Mouse (Mus musculus) liver, adult 2 months (tissue): ENCODE measurements around the gene Chaf1a. TPM values are rescaled to one million over a fixed set of nuclear protein-coding genes. Genes with fewer than 3 reads are reported as not detected.
A peak's percentile ranks its signal among the peaks of the same experiment; 100 is the strongest.

ENCODE experiments used
- DNase-seq: peaks from one replicate; pipeline ENCODE4 v3.0.0-alpha.2; 2011; ENCODE audit warnings: low read depth, low spot score; ENCODE audit errors: extremely low read depth
- H3K27ac ChIP-seq: fragments of 200-500 bp; replicated peaks from 2 replicates; pipeline ENCODE4 v1.5.1; 2012; ENCODE audit warnings: low read depth, mild to moderate bottlenecking, control low read depth, inconsistent platforms, low read length; ENCODE audit not compliant: insufficient read depth
- H3K27me3 ChIP-seq: fragments of 200-500 bp; 2 replicates; pipeline ENCODE4 v1.6.1; 2012; ENCODE audit warnings: mild to moderate bottlenecking, moderate library complexity, low read length, inconsistent platforms; ENCODE audit not compliant: control insufficient read depth, insufficient read depth
- H3K36me3 ChIP-seq: fragments of 200-500 bp; 2 replicates; pipeline ENCODE4 v1.6.1; 2012; ENCODE audit warnings: low read length, inconsistent platforms; ENCODE audit not compliant: control insufficient read depth, insufficient read depth
- H3K4me1 ChIP-seq: fragments of 200-500 bp; 2 replicates; pipeline ENCODE4 v1.6.1; 2011; ENCODE audit warnings: low read length; ENCODE audit not compliant: control insufficient read depth, insufficient read depth
- H3K4me3 ChIP-seq: fragments of 200-500 bp; 2 replicates; pipeline ENCODE4 v1.5.1; 2011; ENCODE audit warnings: low read depth, mild to moderate bottlenecking, control low read depth, low read length, moderate library complexity; ENCODE audit not compliant: insufficient read depth
- H3K79me2 ChIP-seq: fragments of 200-500 bp; 2 replicates; pipeline ENCODE4 v1.6.1; 2012; ENCODE audit warnings: inconsistent platforms, mild to moderate bottlenecking, low read length, moderate library complexity; ENCODE audit not compliant: control insufficient read depth, insufficient read depth
- H3K9ac ChIP-seq: fragments of 200-500 bp; 2 replicates; pipeline ENCODE4 v1.6.1; 2012; ENCODE audit warnings: low read depth, mild to moderate bottlenecking, control low read depth, inconsistent platforms, low read length
- CTCF ChIP-seq: fragments of 200-500 bp; IDR thresholded peaks from 2 replicates; pipeline ENCODE4 v1.5.1; 2011; ENCODE audit warnings: low read depth, low read length, control low read depth
- POLR2A ChIP-seq: fragments of 200-500 bp; IDR thresholded peaks from 2 replicates; pipeline ENCODE4 v1.6.1; 2011; ENCODE audit warnings: low read length, control low read depth; ENCODE audit not compliant: insufficient read depth; ENCODE audit errors: extremely low read depth
- WGBS: fragments of 180-500 bp; shearing (Covaris S2); methylation state at CpG from one replicate; pipeline ENCODE4 v1.1.7; 2018; 5-methylcytosine and 5-hydroxymethylcytosine counted together
- polyA plus RNA-seq: library from polyadenylated mRNA; depleted of rRNA; stranded (reverse); fragments of >200 nt; gene quantifications from 2 replicates; pipeline ENCODE4 v1.2.3, GENCODE M21; 2012
- total RNA-seq: library from RNA; depleted of rRNA; stranded (reverse); fragments of >200 nt; gene quantifications from 2 replicates; pipeline ENCODE4 v1.2.3, GENCODE M21; 2014

Chaf1a gene
- total and polyA plus RNA-seq, 2 experiments, result 0.26 to 0.37 TPM

DNA sequence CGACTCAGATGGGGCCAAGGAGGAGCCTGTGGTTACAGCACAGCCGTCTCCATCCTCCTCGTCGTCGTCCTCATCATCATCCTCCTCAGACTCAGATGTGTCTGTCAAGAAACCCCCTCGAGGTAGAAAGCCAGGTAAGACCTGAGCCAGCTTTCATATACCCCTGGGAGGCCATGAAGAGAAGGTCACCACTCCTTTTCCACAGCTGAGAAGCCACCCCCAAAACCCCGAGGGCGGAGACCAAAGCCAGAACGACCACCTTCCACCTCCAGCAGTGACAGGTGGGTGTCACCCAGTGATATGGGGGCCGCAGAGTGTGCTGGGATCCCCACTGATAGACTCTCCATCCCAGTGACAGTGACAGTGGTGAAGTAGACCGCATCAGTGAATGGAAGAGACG is 56.6 kb downstream of the Chaf1a start:
- 90% methylated on average over 12 of the region's 12 CpGs for WGBS
- Histone ChIP-seq H3K4me3 (no peak overlapping the region), H3K4me1 (peaks cover 5% of the 10 kb centered on the region), H3K9ac (no peak overlapping the region), H3K36me3 (peaks cover 13% of the 10 kb centered on the region; the same call in 1 of the 2 replicates), H3K27ac (no peak overlapping the region), H3K79me2 (no peaks in the 10 kb centered on the region), H3K27me3 (no peaks in the 10 kb centered on the region)
- no peak for TF ChIP-seq CTCF
- no peak for TF ChIP-seq POLR2A
- no peak for DNase-seq

GRCm38 (mm10) chr17:56098180-56098579 is 57.9 kb downstream of the Chaf1a start:
- WGBS, result 93% methylated on average over 8 of the region's 8 CpGs
- Histone ChIP-seq H3K4me1 (peaks cover 5% of the 10 kb centered on the region), H3K79me2 (no peaks in the 10 kb centered on the region), H3K9ac (no peak overlapping the region), H3K27me3 (no peaks in the 10 kb centered on the region), H3K4me3 (no peak overlapping the region), H3K36me3 (peaks cover 12% of the 10 kb centered on the region; the same call in 1 of the 2 replicates), H3K27ac (no peak overlapping the region)
- DNase-seq, result no peak
- TF ChIP-seq CTCF (no peak), POLR2A (no peak)

GRCm38 (mm10) chr17:56098711-56099572 is 58.7 kb downstream of the Chaf1a start:
- Histone ChIP-seq H3K79me2 (no peaks in the 10 kb centered on the region), H3K4me1 (peaks cover 5% of the 10 kb centered on the region), H3K27me3 (no peaks in the 10 kb centered on the region), H3K4me3 (no peak overlapping the region), H3K9ac (no peak overlapping the region), H3K36me3 (peaks cover 10% of the 10 kb centered on the region; the same call in 1 of the 2 replicates), H3K27ac (no peak overlapping the region)
- peak; percentile 87 for DNase-seq
- TF ChIP-seq CTCF, result peak; percentile 63
- TF ChIP-seq POLR2A, result no peak
- WGBS, result 58% methylated on average over 15 of the region's 15 CpGs

DNA sequence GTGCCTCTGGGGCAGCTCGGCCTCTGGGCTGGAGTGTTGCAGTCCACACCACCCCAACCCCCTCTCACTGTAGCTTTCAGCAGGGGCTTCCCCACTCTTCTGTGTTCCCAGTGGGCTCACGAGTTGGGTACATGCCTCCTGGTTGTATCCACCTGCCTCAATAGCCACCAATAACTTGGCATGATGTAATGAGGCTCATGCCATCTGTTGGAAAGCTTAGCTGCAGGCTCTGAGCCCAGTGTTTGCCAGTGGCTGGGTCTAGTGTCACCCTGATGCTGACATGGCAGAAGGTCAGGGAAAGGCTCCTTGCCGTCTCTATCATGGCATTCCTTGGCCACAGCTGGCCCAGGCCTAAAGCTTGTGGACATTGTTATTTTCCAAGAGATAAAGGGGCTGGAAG is 60.6 kb downstream of the Chaf1a start:
- Histone ChIP-seq H3K36me3 (peaks cover 2% of the 10 kb centered on the region; the same call in 1 of the 2 replicates), H3K27ac (no peak overlapping the region), H3K79me2 (no peaks in the 10 kb centered on the region), H3K9ac (no peak overlapping the region), H3K4me3 (no peak overlapping the region), H3K27me3 (no peaks in the 10 kb centered on the region), H3K4me1 (peaks cover 5% of the 10 kb centered on the region)
- TF ChIP-seq POLR2A (no peak), CTCF (no peak)
- WGBS, result 47% methylated on average over 3 of the region's 3 CpGs
- peak; percentile 81 for DNase-seq

DNA sequence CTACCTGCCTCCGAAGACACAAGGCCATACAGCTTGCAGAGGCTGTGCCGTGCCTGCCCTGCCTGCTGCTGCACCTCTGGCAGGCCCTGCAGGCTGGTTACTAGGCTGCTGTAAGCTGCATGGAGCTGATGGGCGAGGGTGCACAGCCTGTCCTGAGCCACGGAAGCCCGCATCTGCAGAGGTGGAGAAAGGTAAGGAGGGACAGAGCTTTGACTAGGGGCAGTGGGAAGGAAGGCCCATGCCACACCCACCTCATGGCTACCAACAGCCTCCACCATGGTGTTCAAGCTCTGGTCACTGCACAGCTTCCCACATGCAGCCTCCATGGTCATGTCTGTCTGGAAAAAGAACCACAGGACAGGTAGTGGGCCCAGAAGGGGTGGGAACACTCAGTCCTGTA is 61.9 kb downstream of the Chaf1a start:
- TF ChIP-seq POLR2A (no peak), CTCF (no peak)
- DNase-seq, result no peak
- no peaks in the 10 kb centered on the region for H3K27me3 ChIP-seq
- H3K9ac ChIP-seq, result no peak overlapping the region
- no peak overlapping the region for H3K27ac ChIP-seq
- H3K4me1 ChIP-seq, result peaks cover 5% of the 10 kb centered on the region
- H3K36me3 ChIP-seq, result no peaks in the 10 kb centered on the region; the same call in 1 of the 2 replicates
- no peak overlapping the region for H3K4me3 ChIP-seq
- 96% methylated on average over 5 of the region's 5 CpGs for WGBS
- no peaks in the 10 kb centered on the region for H3K79me2 ChIP-seq

GRCm38 (mm10) chr17:56102927-56103326 is 62.7 kb downstream of the Chaf1a start:
- H3K36me3 ChIP-seq, result no peaks in the 10 kb centered on the region
- 97% methylated on average over 9 of the region's 9 CpGs for WGBS
- no peak overlapping the region for H3K4me3 ChIP-seq
- DNase-seq, result no peak
- peaks cover 5% of the 10 kb centered on the region for H3K4me1 ChIP-seq
- no peaks in the 10 kb centered on the region for H3K79me2 ChIP-seq
- no peak overlapping the region for H3K9ac ChIP-seq
- no peaks in the 10 kb centered on the region for H3K27me3 ChIP-seq
- no peak overlapping the region for H3K27ac ChIP-seq
- TF ChIP-seq CTCF (no peak), POLR2A (no peak)
